Mouse (Mus musculus) CH12.LX (cell line): ENCODE measurements at regions not wholly inside any gene's neighbourhood (a gene's known extent, or its start where the extent isn't known, plus 50 kb on each side); places are given as distances from the start of the nearest gene placed in this dataset.

ENCODE experiments used
- DNase-seq: peaks from one replicate; pipeline ENCODE4 v3.0.0-alpha.2; 2013; ENCODE audit errors: extremely low read depth
- H3K27ac ChIP-seq: 2 replicates; pipeline ENCODE4 v1.5.1; 2012; ENCODE audit warnings: low read depth, mild to moderate bottlenecking, control low read depth, moderate library complexity; ENCODE audit not compliant: insufficient read depth
- H3K27me3 ChIP-seq: replicated peaks from 2 replicates; pipeline ENCODE3; 2012; ENCODE audit warnings: inconsistent platforms
- H3K36me3 ChIP-seq, 2 experiments: replicated peaks in 1 of 2; 2 replicates each; pipeline versions ENCODE3 to v1.6.1; 2012; ENCODE audit warnings: inconsistent platforms in 1 of 2, low read length in 1 of 2, mild to moderate bottlenecking in 1 of 2, mixed read lengths in 1 of 2, moderate library complexity in 1 of 2; ENCODE audit not compliant: control insufficient read depth in 1 of 2, insufficient read depth in 1 of 2
- H3K4me1 ChIP-seq, 2 experiments: 2 replicates each; pipeline ENCODE4 v1.6.1; 2012; ENCODE audit warnings: inconsistent platforms in 1 of 2, moderate library complexity in 1 of 2; ENCODE audit not compliant: insufficient read depth in 2 of 2, control insufficient read depth in 1 of 2
- H3K4me2 ChIP-seq: 2 replicates; pipeline ENCODE4 v1.6.1; 2012; ENCODE audit warnings: low read depth, mild to moderate bottlenecking, control low read depth; ENCODE audit not compliant: poor library complexity, insufficient read depth, severe bottlenecking
- H3K4me3 ChIP-seq, 3 experiments: fragments of 150-350 bp in 1 of 3; sonication (generic) in 1 of 3; replicated peaks in 1 of 3; 2 replicates each; pipeline versions ENCODE3 to v1.5.1; 2011 to 2012; ENCODE audit warnings: low read depth in 2 of 3, low read length in 2 of 3, mild to moderate bottlenecking in 2 of 3, moderate library complexity in 2 of 3, control low read depth in 1 of 3, improper control_type of control experiment in 1 of 3, inconsistent platforms in 1 of 3, mixed read lengths in 1 of 3; ENCODE audit not compliant: poor library complexity in 1 of 3
- H3K79me2 ChIP-seq: replicated peaks from 2 replicates; pipeline ENCODE4 v1.6.1; 2012; ENCODE audit warnings: mild to moderate bottlenecking, moderate library complexity; ENCODE audit not compliant: control insufficient read depth, poor library complexity, insufficient read depth, severe bottlenecking; ENCODE audit errors: extremely low read depth
- H3K9ac ChIP-seq: 2 replicates; pipeline ENCODE4 v1.6.1; 2012; ENCODE audit warnings: low read depth, mild to moderate bottlenecking, control low read depth, moderate library complexity; ENCODE audit not compliant: insufficient read depth
- H3K9me3 ChIP-seq: replicated peaks from 2 replicates; pipeline ENCODE3; 2012; ENCODE audit warnings: low read length, inconsistent platforms, mixed read lengths
- CTCF ChIP-seq, 2 experiments: IDR thresholded peaks in 1 of 2; conservative IDR thresholded peaks in 1 of 2; 2 replicates each; pipeline ENCODE4 v1.5.1; 2011 to 2012; ENCODE audit warnings: low read depth in 2 of 2, low read length in 2 of 2, improper control_type of control experiment in 1 of 2, inconsistent platforms in 1 of 2, mild to moderate bottlenecking in 1 of 2, moderate library complexity in 1 of 2
- HCFC1 ChIP-seq: IDR thresholded peaks from 2 replicates; pipeline ENCODE4 v1.6.1; 2012; ENCODE audit warnings: low read depth, mild to moderate bottlenecking, inconsistent platforms, low read length, improper control_type of control experiment
- IRF4 ChIP-seq: IDR thresholded peaks from 2 replicates; pipeline ENCODE4 v1.6.1; 2014; ENCODE audit warnings: low read depth, mild to moderate bottlenecking, inconsistent platforms, low read length, improper control_type of control experiment
- JUND ChIP-seq: conservative IDR thresholded peaks from 2 replicates; pipeline ENCODE4 v1.6.1; 2011; ENCODE audit warnings: low read depth, low read length, improper control_type of control experiment
- MAFK ChIP-seq: IDR thresholded peaks from 2 replicates; pipeline ENCODE4 v1.6.1; 2011; ENCODE audit warnings: low read length, improper control_type of control experiment; ENCODE audit not compliant: insufficient replicate concordance
- MAZ ChIP-seq: IDR thresholded peaks from 2 replicates; pipeline ENCODE4 v1.6.1; 2012; ENCODE audit warnings: low read depth, mild to moderate bottlenecking, inconsistent platforms, low read length, improper control_type of control experiment, moderate library complexity
- MEF2A ChIP-seq: IDR thresholded peaks from 2 replicates; pipeline ENCODE4 v1.6.1; 2014; ENCODE audit warnings: low read depth, mild to moderate bottlenecking, inconsistent platforms, low read length, improper control_type of control experiment, borderline replicate concordance
- MXI1 ChIP-seq: IDR thresholded peaks from 2 replicates; pipeline ENCODE4 v1.6.1; 2011; ENCODE audit warnings: mild to moderate bottlenecking, low read depth, low read length, improper control_type of control experiment
- MYC ChIP-seq: IDR thresholded peaks from 2 replicates; pipeline ENCODE4 v1.6.1; 2011; ENCODE audit warnings: low read depth, mild to moderate bottlenecking, improper control_type of control experiment, low read length
- PAX5 ChIP-seq: IDR thresholded peaks from 2 replicates; pipeline ENCODE4 v1.6.1; 2012; ENCODE audit warnings: low read length, inconsistent platforms, mixed read lengths
- RAD21 ChIP-seq: IDR thresholded peaks from 2 replicates; pipeline ENCODE4 v1.6.1; 2011; ENCODE audit warnings: low read depth, mild to moderate bottlenecking, low read length, improper control_type of control experiment, moderate library complexity
- RCOR1 ChIP-seq: conservative IDR thresholded peaks from 2 replicates; pipeline ENCODE4 v1.6.1; 2012; ENCODE audit warnings: low read depth, mild to moderate bottlenecking, inconsistent platforms, low read length, improper control_type of control experiment
- SMC3 ChIP-seq: IDR thresholded peaks from 2 replicates; pipeline ENCODE4 v1.6.1; 2011; ENCODE audit warnings: low read depth, low read length, improper control_type of control experiment
- TBP ChIP-seq: conservative IDR thresholded peaks from 2 replicates; pipeline ENCODE4 v1.6.1; 2011; ENCODE audit warnings: low read depth, low read length, improper control_type of control experiment
- USF1 ChIP-seq: IDR thresholded peaks from 2 replicates; pipeline ENCODE4 v1.6.1; 2014; ENCODE audit warnings: low read depth, mild to moderate bottlenecking, inconsistent platforms, low read length, improper control_type of control experiment
- ZKSCAN1 ChIP-seq: IDR thresholded peaks from 2 replicates; pipeline ENCODE4 v1.6.1; 2012; ENCODE audit warnings: low read depth, inconsistent platforms, low read length, improper control_type of control experiment, borderline replicate concordance
- ZMIZ1 ChIP-seq: IDR thresholded peaks from 2 replicates; pipeline ENCODE4 v1.6.1; 2012; ENCODE audit warnings: low read depth, mild to moderate bottlenecking, inconsistent platforms, low read length, improper control_type of control experiment
- ZNF384 ChIP-seq: IDR thresholded peaks from 2 replicates; pipeline ENCODE4 v1.6.1; 2012; ENCODE audit warnings: low read depth, low read length, improper control_type of control experiment, inconsistent platforms
- dilution Hi-C: fragments of 300-500 bp; cut with MboI; formaldehyde crosslinking; loops from 2 replicates; pipeline ENCODE4 v1.14.3; 2020; ENCODE audit warnings: low sequenced_read_pairs; ENCODE audit not compliant: extremely low pct_unique_long_range_greater_than_20kb, extremely low pct_ligation_motif_present
- in situ Hi-C: fragments of 300-500 bp; cut with MboI; formaldehyde crosslinking; loops from 3 replicates; pipeline ENCODE4 v1.14.3; 2019; ENCODE audit warnings: low sequenced_read_pairs, low pct_ligation_motif_present, low pct_unique_long_range_greater_than_20kb, mixed read lengths

DNA sequence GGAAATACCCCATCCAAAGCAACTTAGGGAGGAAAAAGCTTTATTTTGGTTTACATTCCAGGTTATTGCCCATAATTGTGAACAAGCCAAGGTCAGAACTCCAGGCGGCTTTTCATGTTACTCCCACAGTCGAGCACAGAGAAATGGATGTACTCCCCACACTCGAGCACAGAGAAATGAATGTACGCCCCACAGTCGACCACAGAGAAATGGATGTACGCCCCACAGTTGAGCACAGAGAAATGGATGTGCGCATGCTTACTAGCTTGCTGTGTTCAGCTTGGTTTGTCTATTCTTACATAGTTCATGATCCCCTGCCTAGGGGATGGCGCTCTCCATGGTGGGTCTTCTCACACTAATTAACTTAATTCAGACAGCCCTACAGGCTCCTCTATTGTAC lies 219.2 kb downstream of the Hhipl2 start:
- Histone ChIP-seq H3K9ac (no peak overlapping the region), H3K4me3 (no peak overlapping the region), H3K4me1 (peaks cover 6 to 27% of the 10 kb centered on the region in 2 experiments), H3K27me3 (no peaks in the 10 kb centered on the region)
- TF ChIP-seq ZMIZ1 = no peak
- TF ChIP-seq ZNF384 = no peak
- no peak for TF ChIP-seq MEF2A
- no peak for TF ChIP-seq CTCF (conservative IDR thresholded peaks at IDR 0.05 in 1 of 2, IDR thresholded peaks at IDR 0.05 in 1 of 2; ENCODE audit: low read depth in 2 of 2, low read length in 2 of 2)
- no peak for TF ChIP-seq RCOR1
- no peak for TF ChIP-seq MYC
- TF ChIP-seq JUND = no peak
- TF ChIP-seq ZKSCAN1 = no peak
- TF ChIP-seq RAD21 = no peak
- TF ChIP-seq IRF4 = no peak
- TF ChIP-seq, all 38 proteins: peak for 0
- Histone ChIP-seq H3K79me2 (no peaks in the 10 kb centered on the region), H3K4me2 (no peak overlapping the region), H3K27ac (no peak overlapping the region), H3K9me3 (no peaks in the 10 kb centered on the region), H3K36me3 (no peaks in the 10 kb centered on the region)
- in situ Hi-C loops = no loop called here
- DNase-seq = no peak
- dilution Hi-C loops = no loop called here

DNA sequence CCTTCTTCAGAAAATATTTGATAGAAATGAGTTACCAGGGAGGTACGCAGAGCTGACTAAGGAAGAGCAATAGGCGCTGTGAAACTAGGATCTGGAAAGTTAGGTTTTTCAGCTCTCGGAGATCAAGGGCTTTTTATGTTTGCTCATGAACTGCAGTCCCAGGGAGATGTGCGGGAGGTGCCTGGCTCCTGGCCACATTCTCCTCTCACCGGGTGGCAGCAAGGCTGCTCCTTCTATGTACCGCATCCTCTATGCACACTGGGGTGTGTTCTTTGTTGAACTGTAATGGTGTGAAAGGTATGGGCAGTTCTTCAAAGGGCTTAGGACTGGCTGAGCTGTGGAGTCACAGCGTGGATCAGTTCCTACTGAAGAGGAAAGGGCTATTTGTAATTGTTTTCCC lies 221.3 kb downstream of the Hhipl2 start:
- in situ Hi-C loops = no loop called here
- TF ChIP-seq MAZ = no peak
- no peak for TF ChIP-seq USF1
- TF ChIP-seq JUND = no peak
- no peak for TF ChIP-seq TBP
- TF ChIP-seq MYC = no peak
- TF ChIP-seq PAX5 = no peak
- no peak for TF ChIP-seq MAFK
- no peak for TF ChIP-seq IRF4
- TF ChIP-seq SMC3 = no peak
- no peak for TF ChIP-seq MXI1
- TF ChIP-seq CTCF (conservative IDR thresholded peaks at IDR 0.05 in 1 of 2, IDR thresholded peaks at IDR 0.05 in 1 of 2; ENCODE audit: low read depth in 2 of 2, low read length in 2 of 2) = no peak
- TF ChIP-seq HCFC1 = no peak
- dilution Hi-C loops = no loop called here
- no peaks in the 10 kb centered on the region for H3K27me3 ChIP-seq
- H3K9me3 ChIP-seq = no peaks in the 10 kb centered on the region
- peaks cover 0 to 13% of the 10 kb centered on the region in 2 experiments; a peak in 1 of 4 replicates for H3K4me1 ChIP-seq
- H3K9ac ChIP-seq = no peak overlapping the region
- H3K27ac ChIP-seq = no peak overlapping the region
- H3K4me3 ChIP-seq = no peak overlapping the region
- H3K36me3 ChIP-seq = no peaks in the 10 kb centered on the region
- no peak for DNase-seq
- no peaks in the 10 kb centered on the region for H3K79me2 ChIP-seq
- no peak overlapping the region for H3K4me2 ChIP-seq
